Mouse (Mus musculus) liver, embryonic 15.5 days (tissue): ENCODE measurements around the gene Sft2d1. TPM values are rescaled to one million over a fixed set of nuclear protein-coding genes. Genes with fewer than 3 reads are reported as not detected.
A peak's percentile ranks its signal among the peaks of the same experiment; 100 is the strongest.

Experiments used
- ATAC-seq: fragments of 200-750 bp; cut with Nextera tagmentation; 2 replicates; pipeline ENCODE4 v1.8.0; 2017; ENCODE audit warnings: moderate number of reproducible peaks, mild to moderate bottlenecking, moderate library complexity; ENCODE audit not compliant: insufficient read depth
- H3K27ac ChIP-seq: fragments of 300-500 bp; sonication (generic); replicated peaks from 2 replicates; pipeline ENCODE4 v1.5.1; 2015; ENCODE audit warnings: mild to moderate bottlenecking, inconsistent platforms
- H3K27me3 ChIP-seq: fragments of 300-500 bp; sonication (generic); 2 replicates; pipeline ENCODE4 v1.6.1; 2015; ENCODE audit warnings: mild to moderate bottlenecking, inconsistent platforms
- H3K36me3 ChIP-seq: fragments of 300-500 bp; sonication (generic); replicated peaks from 2 replicates; pipeline ENCODE4 v1.6.1; 2015; ENCODE audit warnings: moderate library complexity, mild to moderate bottlenecking, inconsistent platforms
- H3K4me1 ChIP-seq: fragments of 300-500 bp; sonication (generic); replicated peaks from 2 replicates; pipeline ENCODE4 v1.6.1; 2015; ENCODE audit warnings: inconsistent platforms
- H3K4me2 ChIP-seq: fragments of 300-500 bp; sonication (generic); 2 replicates; pipeline ENCODE4 v1.6.1; 2015; ENCODE audit warnings: moderate library complexity, mild to moderate bottlenecking, inconsistent platforms
- H3K4me3 ChIP-seq: fragments of 300-500 bp; sonication (generic); replicated peaks from 2 replicates; pipeline ENCODE4 v1.5.1; 2015; ENCODE audit warnings: mild to moderate bottlenecking, inconsistent platforms
- H3K9ac ChIP-seq: fragments of 300-500 bp; sonication (generic); 2 replicates; pipeline ENCODE4 v1.6.1; 2015; ENCODE audit warnings: moderate library complexity, mild to moderate bottlenecking, inconsistent platforms
- H3K9me3 ChIP-seq: fragments of 300-500 bp; sonication (generic); replicated peaks from 2 replicates; pipeline ENCODE4 v1.6.1; 2016; ENCODE audit warnings: inconsistent platforms
- WGBS: fragments of 180-500 bp; shearing (Covaris S2); methylation state at CpG from one replicate; pipeline ENCODE4 v1.1.7; 2015; ENCODE audit warnings: mixed read lengths; ENCODE audit not compliant: insufficient replicate concordance; 5-methylcytosine and 5-hydroxymethylcytosine counted together
- polyA plus RNA-seq: library from polyadenylated mRNA; unstranded; fragments of >200 nt; fragmentation: Nextera tagmentation; extraction: Ambion mirVana; gene quantifications from 2 replicates; pipeline ENCODE4 v1.2.1, GENCODE M21; 2015

Sft2d1 gene
- polyA plus RNA-seq, 1 experiment from 2014 or later, result 50.1 TPM

- no peak; the same call in none of the 2 replicates for ATAC-seq
- peak overlapping the region; percentile 90 for H3K27ac ChIP-seq
- WGBS, result under 1% methylated on average over 32 of the region's 32 CpGs
- H3K9ac ChIP-seq, result peak overlapping the region; percentile 85
- H3K4me3 ChIP-seq, result peak overlapping the region; percentile 80
- no peaks in the 10 kb centered on the region for H3K27me3 ChIP-seq
- H3K9me3 ChIP-seq, result no peaks in the 10 kb centered on the region
- H3K4me2 ChIP-seq, result peak overlapping the region; percentile 98
- H3K4me1 ChIP-seq, result peaks cover 36% of the 10 kb centered on the region
- H3K36me3 ChIP-seq, result 0 out of 2 replicates have a peak, but pooled peaks cover 4% of the 10 kb centered on the region
These were observed 26.6 kb upstream of the Sft2d1 start for GRCm38 (mm10) chr17:8284254-8284661.

- ATAC-seq, result no peak
- no peaks in the 10 kb centered on the region for H3K9me3 ChIP-seq
- H3K27me3 ChIP-seq, result no peaks in the 10 kb centered on the region
- peak overlapping the region; percentile 98 for H3K4me2 ChIP-seq
- H3K27ac ChIP-seq, result peak overlapping the region; percentile 45
- H3K4me3 ChIP-seq, result peak overlapping the region; percentile 80
- H3K36me3 ChIP-seq, result 0 out of 2 replicates have a peak, but pooled peaks cover 8% of the 10 kb centered on the region
- peaks cover 36% of the 10 kb centered on the region for H3K4me1 ChIP-seq
- 20% methylated on average over 8 of the region's 8 CpGs for WGBS
- peak overlapping the region; percentile 85 for H3K9ac ChIP-seq
These were observed 25.8 kb upstream of the Sft2d1 start for GRCm38 (mm10) chr17:8285056-8285455.

- WGBS, result 74% methylated on average over 4 of the region's 4 CpGs
- no peak overlapping the region for H3K27ac ChIP-seq
- no peak overlapping the region for H3K9ac ChIP-seq
- H3K36me3 ChIP-seq, result 0 out of 2 replicates have a peak, but pooled peaks cover 8% of the 10 kb centered on the region
- no peak for ATAC-seq
- no peaks in the 10 kb centered on the region for H3K9me3 ChIP-seq
- no peak overlapping the region for H3K4me2 ChIP-seq
- no peaks in the 10 kb centered on the region for H3K27me3 ChIP-seq
- H3K4me1 ChIP-seq, result peaks cover 34% of the 10 kb centered on the region
- H3K4me3 ChIP-seq, result no peak overlapping the region
These were observed 23.9 kb upstream of the Sft2d1 start for GRCm38 (mm10) chr17:8286987-8287386.

- no peaks in the 10 kb centered on the region for H3K27me3 ChIP-seq
- H3K9me3 ChIP-seq, result no peaks in the 10 kb centered on the region
- 81% methylated on average over 3 of the region's 3 CpGs for WGBS
- H3K36me3 ChIP-seq, result 0 out of 2 replicates have a peak, but pooled peaks cover 14% of the 10 kb centered on the region
- no peak overlapping the region for H3K4me3 ChIP-seq
- no peak overlapping the region for H3K9ac ChIP-seq
- peaks cover 19% of the 10 kb centered on the region for H3K4me1 ChIP-seq
- ATAC-seq, result no peak
- no peak overlapping the region for H3K4me2 ChIP-seq
- no peak overlapping the region for H3K27ac ChIP-seq
These were observed 20.8 kb upstream of the Sft2d1 start for GRCm38 (mm10) chr17:8289993-8290679.

GRCm38 (mm10) chr17:8290736-8291135 is 20.2 kb upstream of the Sft2d1 start:
- H3K4me2 ChIP-seq, result no peak overlapping the region
- H3K36me3 ChIP-seq, result 0 out of 2 replicates have a peak, but pooled peaks cover 14% of the 10 kb centered on the region
- H3K9ac ChIP-seq, result no peak overlapping the region
- no peak overlapping the region for H3K4me3 ChIP-seq
- ATAC-seq, result no peak
- no peaks in the 10 kb centered on the region for H3K27me3 ChIP-seq
- H3K9me3 ChIP-seq, result no peaks in the 10 kb centered on the region
- H3K27ac ChIP-seq, result no peak overlapping the region
- H3K4me1 ChIP-seq, result peaks cover 13% of the 10 kb centered on the region

GRCm38 (mm10) chr17:8295825-8296224 is 15.1 kb upstream of the Sft2d1 start:
- H3K4me1 ChIP-seq, result no peaks in the 10 kb centered on the region
- no peak overlapping the region for H3K27ac ChIP-seq
- H3K27me3 ChIP-seq, result no peaks in the 10 kb centered on the region
- no peaks in the 10 kb centered on the region for H3K9me3 ChIP-seq
- no peak for ATAC-seq
- peaks cover 20% of the 10 kb centered on the region; the same call in 1 of the 2 replicates for H3K36me3 ChIP-seq
- no peak overlapping the region for H3K4me2 ChIP-seq
- no peak overlapping the region for H3K9ac ChIP-seq
- H3K4me3 ChIP-seq, result no peak overlapping the region

GRCm38 (mm10) chr17:8296313-8296844 is 14.5 kb upstream of the Sft2d1 start:
- Histone ChIP-seq H3K9me3 (no peaks in the 10 kb centered on the region), H3K4me1 (no peaks in the 10 kb centered on the region), H3K36me3 (peaks cover 20% of the 10 kb centered on the region; the same call in 1 of the 2 replicates), H3K4me3 (no peak overlapping the region), H3K27ac (no peak overlapping the region), H3K27me3 (no peaks in the 10 kb centered on the region), H3K4me2 (no peak overlapping the region), H3K9ac (no peak overlapping the region)
- 56% methylated on average over 9 of the region's 9 CpGs for WGBS
- no peak for ATAC-seq

- 69% methylated on average over 5 of the region's 5 CpGs for WGBS
- peaks cover 20% of the 10 kb centered on the region; the same call in 1 of the 2 replicates for H3K36me3 ChIP-seq
- H3K9me3 ChIP-seq, result no peaks in the 10 kb centered on the region
- no peaks in the 10 kb centered on the region for H3K27me3 ChIP-seq
- ATAC-seq, result no peak
- H3K4me1 ChIP-seq, result no peaks in the 10 kb centered on the region
- H3K4me2 ChIP-seq, result no peak overlapping the region
- H3K9ac ChIP-seq, result no peak overlapping the region
- H3K4me3 ChIP-seq, result no peak overlapping the region
- no peak overlapping the region for H3K27ac ChIP-seq
These were observed 13.2 kb upstream of the Sft2d1 start for GRCm38 (mm10) chr17:8297746-8298145.

- Histone ChIP-seq H3K9me3 (no peaks in the 10 kb centered on the region), H3K27me3 (no peaks in the 10 kb centered on the region), H3K4me1 (no peaks in the 10 kb centered on the region), H3K27ac (no peak overlapping the region), H3K36me3 (peaks cover 20% of the 10 kb centered on the region; the same call in 1 of the 2 replicates), H3K9ac (no peak overlapping the region), H3K4me3 (no peak overlapping the region), H3K4me2 (no peak overlapping the region)
- no peak for ATAC-seq
- WGBS, result 80% methylated on average over 2 of the region's 2 CpGs
These were observed 12.6 kb upstream of the Sft2d1 start for GRCm38 (mm10) chr17:8298281-8298680.

GRCm38 (mm10) chr17:8299524-8299923 is 11.4 kb upstream of the Sft2d1 start:
- Histone ChIP-seq H3K4me3 (no peak overlapping the region), H3K9me3 (no peaks in the 10 kb centered on the region), H3K4me2 (no peak overlapping the region), H3K27me3 (no peaks in the 10 kb centered on the region), H3K27ac (no peak overlapping the region), H3K36me3 (peaks cover 15% of the 10 kb centered on the region; the same call in 1 of the 2 replicates), H3K9ac (no peak overlapping the region), H3K4me1 (no peaks in the 10 kb centered on the region)
- no peak for ATAC-seq

GRCm38 (mm10) chr17:8301515-8301914 is 9.4 kb upstream of the Sft2d1 start:
- no peak for ATAC-seq
- whole genome bisulfite sequencing, result 64% methylated on average over 4 of the region's 4 CpGs
- Histone ChIP-seq H3K27ac (no peak overlapping the region), H3K4me2 (no peak overlapping the region), H3K36me3 (peaks cover 10% of the 10 kb centered on the region; the same call in 1 of the 2 replicates), H3K9ac (no peak overlapping the region), H3K27me3 (no peaks in the 10 kb centered on the region), H3K4me3 (no peak overlapping the region), H3K9me3 (no peaks in the 10 kb centered on the region), H3K4me1 (no peaks in the 10 kb centered on the region)
